Mouse (Mus musculus) heart, postnatal 14 days (tissue): ENCODE results near the gene Crabp2. TPM values are rescaled to one million over a fixed set of nuclear protein-coding genes. Genes with fewer than 3 reads are reported as not detected.

ENCODE experiments used
- DNase-seq, 2 experiments: peaks; one replicate each; pipeline ENCODE4 v3.0.0; 2021 to 2022
- intact Hi-C: fragments of 180-260 bp; cut with DNase I; formaldehyde crosslinking; loops from one replicate; pipeline ENCODE4 v1.15.1; 2025
- total RNA-seq, 2 experiments: library from RNA; stranded (reverse); gene quantifications; 2 replicates each; pipeline ENCODE4 v1.2.3; 2021

Gene Crabp2
- total RNA-seq, 2 experiments from 2014 or later = 0.31 to 0.56 TPM

- intact Hi-C loops = loop anchor here (10.0 kb wide), 1 partner anchor 192 kb away; no protein-coding TSS in a partner anchor
- DNase-seq = peak in 1 of 2 experiments; percentile 40
Observed at GRCm38 (mm10) chr3:88002291-88002976, 54.0 kb downstream of the Crabp2 start.

Other genes with a start within 250 kb of the Crabp2 start
- under 1 TPM; 0.44 to 0.48 TPM for gene Lrrc71, start 200.0 kb upstream of the Crabp2 start, total RNA-seq
- under 1 TPM; 0.29 to 0.31 TPM for gene Ntrk1, start 153.5 kb upstream of the Crabp2 start, total RNA-seq
- gene Insrr, start 151.7 kb upstream of the Crabp2 start, total RNA-seq = under 1 TPM; 0.24 TPM
- 10 to 100 TPM; 25.5 to 32.4 TPM for gene Pear1, start 124.4 kb upstream of the Crabp2 start, total RNA-seq
- 1 to 10 TPM in 1 of 2 experiments, under 1 TPM in 1; 0.14 to 2.2 TPM for gene Sh2d2a, start 101.9 kb upstream of the Crabp2 start, total RNA-seq
- gene Prcc, start 63.1 kb upstream of the Crabp2 start, total RNA-seq = 10 to 100 TPM; 47.8 to 49.3 TPM
- gene Hdgf, start 42.3 kb upstream of the Crabp2 start, total RNA-seq = 10 to 100 TPM; 88.2 to 91.9 TPM
- gene Mrpl24, start 29.2 kb upstream of the Crabp2 start, total RNA-seq = 10 to 100 TPM; 65.8 to 71.0 TPM
- gene Isg20l2, start 18.4 kb upstream of the Crabp2 start, total RNA-seq = 10 to 100 TPM; 15.7 TPM
- 1 to 10 TPM; 6.9 to 8.5 TPM for gene Rrnad1, start 17.9 kb upstream of the Crabp2 start, total RNA-seq
- 10 to 100 TPM; 32.5 to 39.0 TPM for gene Nes, start 22.4 kb downstream of the Crabp2 start, total RNA-seq
- under 1 TPM; 0.15 to 0.29 TPM for gene Bcan, start 51.6 kb downstream of the Crabp2 start, total RNA-seq
- gene Hapln2, start 78.9 kb downstream of the Crabp2 start, total RNA-seq = not detected
- 1 to 10 TPM; 6.6 to 9.0 TPM for gene Gpatch4, start 94.4 kb downstream of the Crabp2 start, total RNA-seq
- 10 to 100 TPM; 61.0 to 61.1 TPM for gene Naxe, start 109.8 kb downstream of the Crabp2 start, total RNA-seq
- gene Ttc24, start 129.6 kb downstream of the Crabp2 start, total RNA-seq = not detected
- 1 to 10 TPM; 3.8 to 7.2 TPM for gene Iqgap3, start 133.3 kb downstream of the Crabp2 start, total RNA-seq
- gene Mef2d, start 193.7 kb downstream of the Crabp2 start, total RNA-seq = 100 to 1,000 TPM; 128 to 130 TPM